Mouse (Mus musculus) heart, embryonic 11.5 days (tissue): ENCODE data around the gene Wnt7a. TPM values are rescaled to one million over a fixed set of nuclear protein-coding genes. Genes with fewer than 3 reads are reported as not detected.

Experiments
- ATAC-seq: fragments of 200-750 bp; cut with Nextera tagmentation; replicated peaks from 2 replicates; pipeline ENCODE4 v1.8.0; 2017; ENCODE audit warnings: moderate library complexity; ENCODE audit not compliant: insufficient number of reproducible peaks, low FRiP score, low TSS enrichment
- H3K27ac ChIP-seq: fragments of 300-500 bp; sonication (generic); 2 replicates; pipeline ENCODE4 v1.5.1; 2014; ENCODE audit warnings: mild to moderate bottlenecking, low read depth, low read length
- H3K27me3 ChIP-seq: fragments of 300-500 bp; sonication (generic); 2 replicates; pipeline ENCODE4 v1.6.1; 2014; ENCODE audit warnings: mild to moderate bottlenecking, low read length, mixed read lengths; ENCODE audit not compliant: control insufficient read depth, insufficient read depth
- H3K36me3 ChIP-seq: fragments of 300-500 bp; sonication (generic); 2 replicates; pipeline ENCODE4 v1.6.1; 2014; ENCODE audit warnings: mild to moderate bottlenecking, low read length, moderate library complexity, mixed read lengths; ENCODE audit not compliant: control insufficient read depth, insufficient read depth
- H3K4me1 ChIP-seq: fragments of 300-500 bp; sonication (generic); 2 replicates; pipeline ENCODE4 v1.6.1; 2014; ENCODE audit warnings: low read length; ENCODE audit not compliant: control insufficient read depth, insufficient read depth
- H3K4me2 ChIP-seq: fragments of 300-500 bp; sonication (generic); 2 replicates; pipeline ENCODE4 v1.6.1; 2014; ENCODE audit warnings: mild to moderate bottlenecking, moderate library complexity
- H3K4me3 ChIP-seq: fragments of 300-500 bp; sonication (generic); 2 replicates; pipeline ENCODE4 v1.5.1; 2014; ENCODE audit warnings: low read depth, low read length
- H3K9ac ChIP-seq: fragments of 300-500 bp; sonication (generic); 2 replicates; pipeline ENCODE4 v1.6.1; 2014; ENCODE audit warnings: mild to moderate bottlenecking, low read depth, low read length, moderate library complexity
- H3K9me3 ChIP-seq: fragments of 300-500 bp; sonication (generic); replicated peaks from 2 replicates; pipeline ENCODE4 v1.6.1; 2016; ENCODE audit warnings: low read length; ENCODE audit not compliant: control insufficient read depth
- WGBS: fragments of 180-500 bp; shearing (Covaris S2); extraction: QIAGEN DNeasy Blood & Tissue Kit; methylation state at CpG from one replicate; pipeline ENCODE4 v1.1.7; 2014; ENCODE audit not compliant: insufficient replicate concordance; 5-methylcytosine and 5-hydroxymethylcytosine counted together
- polyA plus RNA-seq: library from polyadenylated mRNA; unstranded; fragments of >200 nt; fragmentation: Nextera tagmentation; extraction: Ambion mirVana; gene quantifications from 2 replicates; pipeline ENCODE4 v1.2.1, GENCODE M21; 2014

Wnt7a gene
- polyA plus RNA-seq, 1 experiment from 2014 or later, result 0.11 TPM

- ATAC-seq, result no peak
- peaks cover 7% of the 10 kb centered on the region for H3K4me1 ChIP-seq
- WGBS, result 74% methylated on average over 13 of the region's 13 CpGs
- H3K27ac ChIP-seq, result no peak overlapping the region
- no peak overlapping the region for H3K9ac ChIP-seq
- no peaks in the 10 kb centered on the region for H3K9me3 ChIP-seq
- no peak overlapping the region for H3K4me3 ChIP-seq
- peaks cover 79% of the 10 kb centered on the region for H3K27me3 ChIP-seq
- H3K36me3 ChIP-seq, result no peaks in the 10 kb centered on the region
- H3K4me2 ChIP-seq, result no peak overlapping the region
Observed at GRCm38 (mm10) chr6:91408616-91409015, 2.5 kb downstream of the Wnt7a start.

GRCm38 (mm10) chr6:91401591-91401990 lies 9.6 kb downstream of the Wnt7a start:
- no peaks in the 10 kb centered on the region for H3K9me3 ChIP-seq
- H3K27ac ChIP-seq, result no peak overlapping the region
- ATAC-seq, result no peak
- 54% methylated on average over 5 of the region's 5 CpGs for WGBS
- no peaks in the 10 kb centered on the region for H3K36me3 ChIP-seq
- H3K4me3 ChIP-seq, result no peak overlapping the region
- peaks cover 60% of the 10 kb centered on the region for H3K27me3 ChIP-seq
- H3K4me1 ChIP-seq, result no peaks in the 10 kb centered on the region
- no peak overlapping the region for H3K4me2 ChIP-seq
- H3K9ac ChIP-seq, result no peak overlapping the region

GRCm38 (mm10) chr6:91400514-91400913 lies 10.6 kb downstream of the Wnt7a start:
- Histone ChIP-seq H3K36me3 (no peaks in the 10 kb centered on the region), H3K27ac (no peak overlapping the region), H3K4me2 (no peak overlapping the region), H3K9ac (no peak overlapping the region), H3K9me3 (no peaks in the 10 kb centered on the region), H3K4me3 (no peak overlapping the region), H3K4me1 (no peaks in the 10 kb centered on the region), H3K27me3 (peaks cover 60% of the 10 kb centered on the region)
- WGBS, result 60% methylated on average over 12 of the region's 12 CpGs
- no peak for ATAC-seq

- Histone ChIP-seq H3K27ac (no peak overlapping the region), H3K27me3 (peaks cover 32% of the 10 kb centered on the region)
- WGBS, result 90% methylated on average over 5 of the region's 5 CpGs
Observed at GRCm38 (mm10) chr6:91392475-91393174, 18.5 kb downstream of the Wnt7a start.

GRCm38 (mm10) chr6:91389141-91389540 lies 22.0 kb downstream of the Wnt7a start:
- H3K27me3 ChIP-seq, result peaks cover 8% of the 10 kb centered on the region
- no peak overlapping the region for H3K4me2 ChIP-seq
- peak; percentile 35 for ATAC-seq
- H3K9me3 ChIP-seq, result no peaks in the 10 kb centered on the region
- H3K4me1 ChIP-seq, result peaks cover 10% of the 10 kb centered on the region
- 49% methylated on average over 4 of the region's 4 CpGs for WGBS
- H3K9ac ChIP-seq, result no peak overlapping the region
- no peak overlapping the region for H3K4me3 ChIP-seq
- H3K27ac ChIP-seq, result no peak overlapping the region
- H3K36me3 ChIP-seq, result no peaks in the 10 kb centered on the region

More at GRCm38 (mm10) chr6:91392475-91393174, 18.5 kb downstream of the Wnt7a start:
- Histone ChIP-seq H3K36me3 (no peaks in the 10 kb centered on the region), H3K9ac (no peak overlapping the region), H3K4me1 (peaks cover 10% of the 10 kb centered on the region), H3K4me3 (no peak overlapping the region), H3K9me3 (no peaks in the 10 kb centered on the region), H3K4me2 (no peak overlapping the region)
- no peak for ATAC-seq

- 67% methylated on average over 2 of the region's 2 CpGs for WGBS
- no peak for ATAC-seq
- Histone ChIP-seq H3K36me3 (no peaks in the 10 kb centered on the region), H3K27ac (no peak overlapping the region), H3K4me1 (peaks cover 6% of the 10 kb centered on the region), H3K9me3 (no peaks in the 10 kb centered on the region), H3K4me3 (no peak overlapping the region), H3K9ac (no peak overlapping the region), H3K27me3 (peaks cover 10% of the 10 kb centered on the region; the same call in 1 of the 2 replicates), H3K4me2 (no peak overlapping the region)
Observed at GRCm38 (mm10) chr6:91384415-91384814, 26.7 kb downstream of the Wnt7a start.

GRCm38 (mm10) chr6:91383871-91384270 lies 27.3 kb downstream of the Wnt7a start:
- H3K4me3 ChIP-seq, result no peak overlapping the region
- H3K27me3 ChIP-seq, result peaks cover 10% of the 10 kb centered on the region; the same call in 1 of the 2 replicates
- H3K27ac ChIP-seq, result no peak overlapping the region
- H3K4me1 ChIP-seq, result peaks cover under 1% of the 10 kb centered on the region; the same call in 1 of the 2 replicates
- H3K4me2 ChIP-seq, result no peak overlapping the region
- WGBS, result 59% methylated on average over 2 of the region's 2 CpGs
- ATAC-seq, result no peak
- no peaks in the 10 kb centered on the region for H3K36me3 ChIP-seq
- no peaks in the 10 kb centered on the region for H3K9me3 ChIP-seq
- no peak overlapping the region for H3K9ac ChIP-seq

- Histone ChIP-seq H3K9ac (no peak overlapping the region), H3K27me3 (peaks cover 10% of the 10 kb centered on the region; the same call in 1 of the 2 replicates), H3K27ac (no peak overlapping the region), H3K4me3 (no peak overlapping the region), H3K4me2 (no peak overlapping the region), H3K4me1 (no peaks in the 10 kb centered on the region), H3K36me3 (no peaks in the 10 kb centered on the region), H3K9me3 (no peaks in the 10 kb centered on the region)
- 61% methylated on average over 1 of the region's 1 CpGs for WGBS
- no peak for ATAC-seq
Observed at GRCm38 (mm10) chr6:91383303-91383702, 27.9 kb downstream of the Wnt7a start.

- Histone ChIP-seq H3K27me3 (peaks cover 9% of the 10 kb centered on the region; the same call in 1 of the 2 replicates), H3K9me3 (no peaks in the 10 kb centered on the region)
Observed at GRCm38 (mm10) chr6:91379871-91380270, 31.3 kb downstream of the Wnt7a start.

More at GRCm38 (mm10) chr6:91379871-91380270, 31.3 kb downstream of the Wnt7a start:
- ATAC-seq, result no peak
- Histone ChIP-seq H3K4me1 (no peaks in the 10 kb centered on the region), H3K27ac (no peak overlapping the region), H3K4me2 (no peak overlapping the region), H3K36me3 (no peaks in the 10 kb centered on the region), H3K9ac (no peak overlapping the region), H3K4me3 (no peak overlapping the region)
- 65% methylated on average over 4 of the region's 4 CpGs for WGBS
